ENCODE assay signal across 8 mouse cellular contexts in genomic region chr3:84582913-84583276, GRCm38 (mm10). TPM values are rescaled to one million over a fixed set of nuclear protein-coding genes. Genes with fewer than 3 reads are reported as not detected.
DNase-seq lines count a peak whose midpoint lies in the region; ATAC-seq and TF ChIP-seq lines count a peak whose summit lies in the region.

No protein-coding gene starts in this region.

- peak overlapping the region; percentile 76 for H3K4me3 ChIP-seq in lung, postnatal 0 days (ENCODE audit: low read depth, low read length)
- H3K4me3 ChIP-seq in forebrain, embryonic 10.5 days, result peak overlapping the region; percentile 85
- H3K4me3 ChIP-seq in limb, embryonic 11.5 days (ENCODE audit: low read depth, low read length), result peak overlapping the region; percentile 91
- H3K4me3 ChIP-seq in olfactory bulb, adult 2 months (ENCODE audit: insufficient read depth, low read depth, low read length), result peak overlapping the region; percentile 76

- no peak for DNase-seq in lung, postnatal 0 days (ENCODE audit: low spot score)
- no peak for DNase-seq in lung, postnatal 25 days (ENCODE audit: low spot score)
- no peak for DNase-seq in forebrain, embryonic 10.5 days (ENCODE audit: extremely low spot score, low spot score)
- DNase-seq in limb, embryonic 11.5 days (ENCODE audit: low spot score), result no peak
- no peak for DNase-seq in right cerebral cortex, postnatal 36 days (ENCODE audit: low spot score in 2 of 2)
- DNase-seq in ovary, postnatal 10 days (ENCODE audit: low spot score), result no peak
- no peak for DNase-seq in adrenal gland, adult 8-10 months

- H3K4me2 ChIP-seq in lung, postnatal 0 days (replicated peaks; ENCODE audit: low read depth, low read length), result peak overlapping the region; percentile 82
- peak overlapping the region; percentile 65 for H3K4me2 ChIP-seq in limb, embryonic 11.5 days (ENCODE audit: low read depth, severe bottlenecking)

- TF ChIP-seq POLR2A in olfactory bulb, adult 2 months (IDR thresholded peaks at IDR 0.05; ENCODE audit: insufficient read depth, low read depth, low read length), result no peak

- H3K36me3 ChIP-seq in lung, postnatal 0 days (ENCODE audit: insufficient read depth, low read length), result no peaks in the 10 kb centered on the region
- H3K36me3 ChIP-seq in forebrain, embryonic 10.5 days (replicated peaks), result no peaks in the 10 kb centered on the region
- H3K36me3 ChIP-seq in limb, embryonic 11.5 days (ENCODE audit: control insufficient read depth, insufficient read depth, low read length), result no peaks in the 10 kb centered on the region

- under 1% methylated on average over 22 of the region's 27 CpGs for WGBS in lung, postnatal 0 days
- WGBS in forebrain, embryonic 10.5 days, result 0% methylated on average over 27 of the region's 27 CpGs
- 0% methylated on average over 27 of the region's 27 CpGs for whole genome bisulfite sequencing in limb, embryonic 11.5 days
- WGBS in olfactory bulb, adult 2 months, result under 1% methylated on average over 27 of the region's 27 CpGs

- TF ChIP-seq CTCF in lung, postnatal 0 days (IDR thresholded peaks at IDR 0.05), result no peak
- no peak for TF ChIP-seq CTCF in olfactory bulb, adult 2 months (IDR thresholded peaks at IDR 0.05; ENCODE audit: insufficient read depth, low read depth, low read length)

- peak overlapping the region; percentile 98 for H3K27ac ChIP-seq in lung, postnatal 0 days (ENCODE audit: low read length)
- peak overlapping the region; percentile 91 for H3K27ac ChIP-seq in forebrain, embryonic 10.5 days
- peak overlapping the region; percentile 49 for H3K27ac ChIP-seq in limb, embryonic 11.5 days (replicated peaks; ENCODE audit: low read depth, low read length)
- peak overlapping the region; percentile 38 for H3K27ac ChIP-seq in olfactory bulb, adult 2 months (ENCODE audit: insufficient read depth, low read depth, low read length)

- ATAC-seq in lung, postnatal 0 days, result peak; percentile 2; the same call in 1 of the 2 replicates
- peak; percentile 46 for ATAC-seq in limb, embryonic 11.5 days (ENCODE audit: insufficient number of reproducible peaks, low FRiP score, low TSS enrichment, low read depth)

- no peaks in the 10 kb centered on the region for H3K27me3 ChIP-seq in lung, postnatal 0 days (replicated peaks; ENCODE audit: insufficient read depth, low read length)
- peaks cover 11% of the 10 kb centered on the region; the same call in 1 of the 2 replicates for H3K27me3 ChIP-seq in forebrain, embryonic 10.5 days (ENCODE audit: poor library complexity, severe bottlenecking)
- no peaks in the 10 kb centered on the region for H3K27me3 ChIP-seq in limb, embryonic 11.5 days (ENCODE audit: control insufficient read depth, insufficient read depth, low read length)

- peaks cover 2% of the 10 kb centered on the region; the same call in 1 of the 2 replicates for H3K4me1 ChIP-seq in lung, postnatal 0 days (ENCODE audit: insufficient read depth, low read depth, low read length)
- H3K4me1 ChIP-seq in forebrain, embryonic 10.5 days, result peaks cover 32% of the 10 kb centered on the region
- peaks cover 8% of the 10 kb centered on the region; the same call in 1 of the 2 replicates for H3K4me1 ChIP-seq in limb, embryonic 11.5 days (ENCODE audit: control insufficient read depth, insufficient read depth, low read length)
- no peaks in the 10 kb centered on the region; the same call in 1 of the 2 replicates for H3K4me1 ChIP-seq in olfactory bulb, adult 2 months (ENCODE audit: control insufficient read depth, insufficient read depth, low read length)

- TF ChIP-seq EP300 in lung, postnatal 0 days (IDR thresholded peaks at IDR 0.05), result no peak

- H3K9ac ChIP-seq in lung, postnatal 0 days (replicated peaks; ENCODE audit: low read depth), result peak overlapping the region; percentile 73; the same call in 1 of the 2 replicates
- H3K9ac ChIP-seq in limb, embryonic 11.5 days (ENCODE audit: low read length), result peak overlapping the region; percentile 62

- no peaks in the 10 kb centered on the region for H3K9me3 ChIP-seq in lung, postnatal 0 days (ENCODE audit: low read length)
- H3K9me3 ChIP-seq in forebrain, embryonic 10.5 days, result no peaks in the 10 kb centered on the region
- H3K9me3 ChIP-seq in limb, embryonic 11.5 days (ENCODE audit: control insufficient read depth, low read length), result no peaks in the 10 kb centered on the region

RNA-seq across cellular contexts. Expression of gene Arfip1, which starts 0.5 kb away (rescaled TPM):
- polyA plus RNA-seq in lung, postnatal 0 days (2015; fragmentation: Nextera tagmentation; extraction: Ambion mirVana), result 60.8 and 64.0 TPM in 2 replicates
- polyA plus RNA-seq in forebrain, embryonic 10.5 days (2016; fragmentation: Nextera tagmentation; extraction: Ambion mirVana), result 32.0 and 34.8 TPM in 2 replicates
- 37.2 and 38.5 TPM in 2 replicates for polyA plus RNA-seq in limb, embryonic 11.5 days (2014; fragmentation: Nextera tagmentation; extraction: Ambion mirVana)
- polyA plus RNA-seq in olfactory bulb, adult 2 months (2012; ENCODE audit: insufficient read depth, insufficient read length, low replicate concordance, missing spikeins), result not detected in 2 replicates
- total RNA-seq in adrenal gland, adult 8-10 months (2022), result 10 to 100 TPM; 47.6 to 58.3 (median 54.6) TPM

RNA-seq across cellular contexts. Expression of gene Tigd4, which starts 10.5 kb away (rescaled TPM):
- 0.04 and 0.05 TPM in 2 replicates for polyA plus RNA-seq in lung, postnatal 0 days (2015; fragmentation: Nextera tagmentation; extraction: Ambion mirVana)
- polyA plus RNA-seq in forebrain, embryonic 10.5 days (2016; fragmentation: Nextera tagmentation; extraction: Ambion mirVana), result 0.06 TPM in 1 of 2 replicates, not detected in the other
- not detected in 2 replicates for polyA plus RNA-seq in limb, embryonic 11.5 days (2014; fragmentation: Nextera tagmentation; extraction: Ambion mirVana)
- polyA plus RNA-seq in olfactory bulb, adult 2 months (2012; ENCODE audit: insufficient read depth, insufficient read length, low replicate concordance, missing spikeins), result not detected in 2 replicates
- under 1 TPM in 2 of 4 experiments, not detected in 2; 0.06 to 0.18 TPM for total RNA-seq in adrenal gland, adult 8-10 months (2022)

Comparison
In these comparisons a context has a peak if more than half of its experiments do, and no peak if none do; other contexts are left out.
1. H3K27ac ChIP-seq: peak in every context shown above with its lines; median percentile 98 in lung, postnatal 0 days; 91 in forebrain, embryonic 10.5 days; 49 in limb, embryonic 11.5 days; 38 in olfactory bulb, adult 2 months.
2. RNA of gene Arfip1, which starts 0.5 kb away (polyA plus RNA-seq): 60.8 to 64.0 TPM in lung, postnatal 0 days, 37.2 to 38.5 TPM in limb, embryonic 11.5 days and 32.0 to 34.8 TPM in forebrain, embryonic 10.5 days; not detected in olfactory bulb, adult 2 months; every median in the first group is over 10 times any median in the second.
3. Peak in every context shown above with its lines, with median percentiles within 50 percentile points of each other: H3K4me3 ChIP-seq.